ENCODE assay signal across 23 mouse cellular contexts in genomic region chr4:43983756-43984155, GRCm38 (mm10). TPM values are rescaled to one million over a fixed set of nuclear protein-coding genes. Genes with fewer than 3 reads are reported as not detected.
A peak's percentile ranks its signal among the peaks of the same experiment; 100 is the strongest.
DNase-seq lines count a peak whose midpoint lies in the region; TF ChIP-seq lines count a peak whose summit lies in the region.
"Had no signal": no experiment of that assay in that cellular context is flagged by ENCODE, and none has a peak within 500 bp of the region (broad histone marks: within the 10 kb centered on the region; RNA-seq: fewer than 3 reads in every experiment).

No protein-coding gene starts in this region.

- TF ChIP-seq CTCF in testis, adult 2 months (IDR thresholded peaks at IDR 0.05; ENCODE audit: control insufficient read depth, insufficient read depth, insufficient replicate concordance, low read depth, low read length): no peak

- H3K27me3 ChIP-seq in heart, embryonic 10.5 days (ENCODE audit: insufficient read depth, poor library complexity, severe bottlenecking): peaks cover 15% of the 10 kb centered on the region; the same call in 1 of the 2 replicates
- peaks cover 2% of the 10 kb centered on the region; the same call in 1 of the 2 replicates for H3K27me3 ChIP-seq in testis, adult 2 months (ENCODE audit: control insufficient read depth, insufficient read depth, low read length)
- H3K27me3 ChIP-seq: embryonic facial prominence, embryonic 12.5 days; forebrain, embryonic 15.5 days had no signal

- H3K36me3 ChIP-seq in heart, embryonic 10.5 days: no peaks in the 10 kb centered on the region
- no peaks in the 10 kb centered on the region for H3K36me3 ChIP-seq in testis, adult 2 months (ENCODE audit: control insufficient read depth, insufficient read depth, low read length)
- H3K36me3 ChIP-seq: embryonic facial prominence, embryonic 10.5 days; embryonic facial prominence, embryonic 12.5 days; forebrain, embryonic 15.5 days had no signal

- H3K9me3 ChIP-seq in heart, embryonic 10.5 days: no peaks in the 10 kb centered on the region
- H3K9me3 ChIP-seq: embryonic facial prominence, embryonic 10.5 days; embryonic facial prominence, embryonic 12.5 days; forebrain, embryonic 13.5 days; forebrain, embryonic 15.5 days; G1E had no signal

- 90% methylated on average over 22 of the region's 22 CpGs for WGBS in heart, embryonic 10.5 days

- H3K4me1 ChIP-seq in heart, embryonic 10.5 days: peaks cover 14% of the 10 kb centered on the region
- H3K4me1 ChIP-seq in testis, adult 2 months (ENCODE audit: control insufficient read depth, insufficient read depth, low read length): peaks cover 12% of the 10 kb centered on the region

- intact Hi-C loops in heart, postnatal 14 days (cut with DNase I): loop anchor here (5.0 kb wide), 1 partner anchor 36 kb away; no protein-coding TSS in a partner anchor

- no peak for TF ChIP-seq POLR2A in testis, adult 2 months (IDR thresholded peaks at IDR 0.05; ENCODE audit: control insufficient read depth, low read depth, low read length)

- no peak overlapping the region for H3K27ac ChIP-seq in heart, embryonic 10.5 days
- peak overlapping the region; percentile 1; the same call in 1 of the 2 replicates for H3K27ac ChIP-seq in testis, adult 2 months (ENCODE audit: control insufficient read depth, insufficient read depth, low read depth, low read length)
- H3K27ac ChIP-seq: embryonic facial prominence, embryonic 10.5 days; embryonic facial prominence, embryonic 12.5 days; forebrain, embryonic 13.5 days; forebrain, embryonic 15.5 days had no signal

- peak; percentile 72 for DNase-seq in heart, embryonic 10.5 days (ENCODE audit: low spot score)
- no peak for DNase-seq in heart, postnatal 14 days
- no peak for DNase-seq in testis, postnatal 10 days (ENCODE audit: low spot score)
- DNase-seq in R1 (ENCODE audit: low read depth, low spot score) (peak; percentile 27), MN1 (ENCODE audit: low spot score) (no peak)
- DNase-seq: adrenal gland, adult 8-10 months; adrenal gland, postnatal 14 days; adrenal gland, postnatal 36 days; cerebellum, adult 11-12 months; cerebellum, adult 2 months; cerebellum, adult 9-10 months; cerebellum, postnatal 25 days; forebrain, postnatal 0 days had no signal

- no peak overlapping the region for H3K4me3 ChIP-seq in heart, embryonic 10.5 days
- peak overlapping the region; percentile 87 for H3K4me3 ChIP-seq in testis, adult 2 months (ENCODE audit: control insufficient read depth, low read depth, low read length)
- H3K4me3 ChIP-seq: embryonic facial prominence, embryonic 10.5 days; embryonic facial prominence, embryonic 12.5 days; forebrain, embryonic 13.5 days; forebrain, embryonic 15.5 days had no signal

RNA-seq across cellular contexts. Expression of gene Ccin, which starts 0.5 kb away (rescaled TPM):
- not detected in 2 replicates for polyA plus RNA-seq in heart, embryonic 10.5 days (2016; fragmentation: Nextera tagmentation; extraction: Ambion mirVana)
- not detected for total RNA-seq in heart, postnatal 14 days (2021)
- polyA plus RNA-seq in testis, adult 2 months (2012; rRNA removed): 323 and 342 TPM in 2 replicates
- total RNA-seq: adrenal gland, adult 18-20 months; adrenal gland, adult 8-10 months; adrenal gland, postnatal 14 days; adrenal gland, postnatal 36 days; G1E had no signal
- polyA plus RNA-seq: cerebellum, adult 2 months; cortical plate, adult 2 months; embryonic facial prominence, embryonic 10.5 days; embryonic facial prominence, embryonic 12.5 days; embryonic facial prominence, embryonic 14.5 days; forebrain, embryonic 11.5 days; forebrain, embryonic 13.5 days; forebrain, embryonic 15.5 days; forebrain, postnatal 0 days; G1E had no signal

RNA-seq across cellular contexts. Expression of gene Clta, which starts 20.5 kb away (rescaled TPM):
- 156 and 170 TPM in 2 replicates for polyA plus RNA-seq in heart, embryonic 10.5 days (2016; fragmentation: Nextera tagmentation; extraction: Ambion mirVana)
- 10 to 100 TPM; 83.0 to 91.0 TPM for total RNA-seq in heart, postnatal 14 days (2021)
- polyA plus RNA-seq in testis, adult 2 months (2012; rRNA removed): 23.1 and 29.0 TPM in 2 replicates

RNA-seq across cellular contexts. Expression of gene Glipr2, which starts 26.6 kb away (rescaled TPM):
- 114 and 119 TPM in 2 replicates for polyA plus RNA-seq in heart, embryonic 10.5 days (2016; fragmentation: Nextera tagmentation; extraction: Ambion mirVana)
- total RNA-seq in heart, postnatal 14 days (2021): 1 to 10 TPM; 5.5 to 8.9 TPM
- 1.6 and 1.8 TPM in 2 replicates for polyA plus RNA-seq in testis, adult 2 months (2012; rRNA removed)

Comparison
In these comparisons a context has a peak if more than half of its experiments do, and no peak if none do; other contexts are left out.
1. DNase-seq: peak in heart, embryonic 10.5 days (single experiment) and R1 (single experiment); none in heart, postnatal 14 days (0 of 2), testis, postnatal 10 days (single experiment) and MN1 (single experiment).
2. RNA of gene Ccin, which starts 0.5 kb away (polyA plus RNA-seq): 323 to 342 TPM in testis, adult 2 months; not detected in heart, embryonic 10.5 days; every median in the first group is over 100 times any median in the second.
3. RNA of gene Glipr2, which starts 26.6 kb away (polyA plus RNA-seq): 114 to 119 TPM in heart, embryonic 10.5 days; 1.6 to 1.8 TPM in testis, adult 2 months; every median in the first group is over 10 times any median in the second.